Mouse (Mus musculus) naive thymus-derived CD4-positive, alpha-beta T cell, adult 5 months (primary cell): ENCODE results near the gene Gm7358. TPM values are rescaled to one million over a fixed set of nuclear protein-coding genes. Genes with fewer than 3 reads are reported as not detected.

ENCODE experiments used
- polyA plus RNA-seq: library from polyadenylated mRNA; unstranded; fragments of 100-300 nt; shearing (Covaris generic); gene quantifications from one replicate; pipeline ENCODE4 v1.2.1, GENCODE M21; 2017

Gene Gm7358
- polyA plus RNA-seq = not detected

DNA sequence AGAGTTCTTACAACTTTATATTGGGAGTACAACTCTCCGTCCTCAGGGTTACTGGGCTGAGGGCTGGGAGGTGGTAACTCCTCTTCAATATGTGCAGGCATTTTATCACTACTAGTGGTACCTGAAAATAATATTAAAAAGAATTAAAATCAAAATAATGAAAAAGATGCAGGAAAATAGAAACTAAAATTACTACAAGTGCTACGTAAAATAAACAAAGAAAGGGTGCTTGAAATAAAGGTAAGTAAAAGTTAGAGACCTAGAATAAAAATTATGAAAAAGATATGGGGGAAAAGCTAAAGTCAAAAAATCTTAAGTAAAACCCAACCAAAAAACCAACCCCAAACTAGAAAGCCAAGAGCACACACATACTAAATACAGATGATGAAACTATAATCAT lies at the start of gene Gm7358:
TSS of gene Gm7358 (minus strand) at position 101 of the 400 bp plus-strand sequence.

Other genes with a start within 250 kb of the Gm7358 start
- not detected for gene Gm7168, start 111.2 kb downstream of the Gm7358 start, polyA plus RNA-seq
- not detected for gene Gm7356, start 55.8 kb downstream of the Gm7358 start, polyA plus RNA-seq
- not detected for gene Dact2, start 144.8 kb upstream of the Gm7358 start, polyA plus RNA-seq
- gene Smoc2, start 220.0 kb upstream of the Gm7358 start, polyA plus RNA-seq = not detected